Mouse (Mus musculus): ENCODE results near the gene Slc35a1.
"Not testable (repeated sequence)": the region's sequence is repeated elsewhere in the genome, so short reads cannot be mapped to it uniquely, and the experiment has no call there.

Gene Slc35a1

GRCm38 (mm10) chr4:34686874-34687567, at the start of gene Slc35a1:
Gene Slc35a1, minus strand, starts transcription at chr4:34687438.
- peak; percentile 91 to 92 for DNase-seq (ENCODE audit: low spot score in 2 of 2)

- no peak for DNase-seq (ENCODE audit: low spot score in 2 of 2)
Observed at GRCm38 (mm10) chr4:34734461-34734860, 47.2 kb upstream of the Slc35a1 start.

- DNase-seq (ENCODE audit: low spot score in 2 of 2) = not testable (repeated sequence)
Observed at GRCm38 (mm10) chr4:34733415-34733814, 46.2 kb upstream of the Slc35a1 start.

GRCm38 (mm10) chr4:34729851-34730341, 42.7 kb upstream of the Slc35a1 start, which contains the start of gene Cfap206:
Gene Cfap206, minus strand, starts transcription at chr4:34730206.
- DNase-seq (ENCODE audit: low spot score in 2 of 2) = peak in 1 of 2 experiments; percentile 6

GRCm38 (mm10) chr4:34725710-34726109, 38.5 kb upstream of the Slc35a1 start:
- not testable (repeated sequence) for DNase-seq (ENCODE audit: low spot score in 2 of 2)

- DNase-seq (ENCODE audit: low spot score in 2 of 2) = no peak
Observed at GRCm38 (mm10) chr4:34724306-34724705, 37.1 kb upstream of the Slc35a1 start.

- no peak for DNase-seq (ENCODE audit: low spot score in 2 of 2)
Observed at GRCm38 (mm10) chr4:34723186-34723585, 35.9 kb upstream of the Slc35a1 start.

- no peak for DNase-seq (ENCODE audit: low spot score in 2 of 2)
Observed at GRCm38 (mm10) chr4:34720127-34720895, 33.1 kb upstream of the Slc35a1 start.

GRCm38 (mm10) chr4:34719421-34719820, 32.2 kb upstream of the Slc35a1 start:
- DNase-seq (ENCODE audit: low spot score in 2 of 2) = no peak

GRCm38 (mm10) chr4:34715062-34715461, 27.8 kb upstream of the Slc35a1 start:
- DNase-seq (ENCODE audit: low spot score in 2 of 2) = no peak

GRCm38 (mm10) chr4:34708127-34708526, 20.9 kb upstream of the Slc35a1 start:
- DNase-seq (ENCODE audit: low spot score in 2 of 2) = no peak

- DNase-seq (ENCODE audit: low spot score in 2 of 2) = no peak
Observed at GRCm38 (mm10) chr4:34707248-34707647, 20.0 kb upstream of the Slc35a1 start.

GRCm38 (mm10) chr4:34703029-34703428, 15.8 kb upstream of the Slc35a1 start:
- DNase-seq (ENCODE audit: low spot score in 2 of 2) = no peak

- DNase-seq (ENCODE audit: low spot score in 2 of 2) = no peak
Observed at GRCm38 (mm10) chr4:34702231-34702630, 15.0 kb upstream of the Slc35a1 start.

- peak; percentile 23 to 76 for DNase-seq (ENCODE audit: low spot score in 2 of 2)
Observed at GRCm38 (mm10) chr4:34701528-34701927, 14.3 kb upstream of the Slc35a1 start.

- DNase-seq (ENCODE audit: low spot score in 2 of 2) = no peak
Observed at GRCm38 (mm10) chr4:34688021-34688420, 783 bp upstream of the Slc35a1 start.

GRCm38 (mm10) chr4:34680530-34680929, 6.7 kb downstream of the Slc35a1 start:
- DNase-seq (ENCODE audit: low spot score in 2 of 2) = no peak

- no peak for DNase-seq (ENCODE audit: low spot score in 2 of 2)
Observed at GRCm38 (mm10) chr4:34673721-34674120, 13.5 kb downstream of the Slc35a1 start.

- DNase-seq (ENCODE audit: low spot score in 2 of 2) = no peak
Observed at GRCm38 (mm10) chr4:34667923-34668322, 19.3 kb downstream of the Slc35a1 start.

- DNase-seq (ENCODE audit: low spot score in 2 of 2) = no peak
Observed at GRCm38 (mm10) chr4:34661927-34662326, 25.3 kb downstream of the Slc35a1 start.

GRCm38 (mm10) chr4:34661514-34661913, 25.7 kb downstream of the Slc35a1 start:
- no peak for DNase-seq (ENCODE audit: low spot score in 2 of 2)

GRCm38 (mm10) chr4:34659012-34659411, 28.2 kb downstream of the Slc35a1 start:
- DNase-seq (ENCODE audit: low spot score in 2 of 2) = no peak

- no peak for DNase-seq (ENCODE audit: low spot score in 2 of 2)
Observed at GRCm38 (mm10) chr4:34656101-34656500, 31.1 kb downstream of the Slc35a1 start.
